Mouse (Mus musculus) kidney, adult 9 months (tissue): ENCODE results near the gene Hk2.
"Not testable (repeated sequence)": the region's sequence is repeated elsewhere in the genome, so short reads cannot be mapped to it uniquely, and the experiment has no call there.

Experiments used
- DNase-seq: peaks from one replicate; pipeline ENCODE4 v3.0.0; 2022

Gene Hk2

GRCm38 (mm10) chr6:82677629-82678028, 96.6 kb downstream of the Hk2 start:
- DNase-seq, result not testable (repeated sequence)
